Comparison of ENCODE assay signal across 8 mouse cellular contexts in genomic region chr7:35317729-35318609, GRCm38 (mm10). TPM values are rescaled to one million over a fixed set of nuclear protein-coding genes. Genes with fewer than 3 reads are reported as not detected.
DNase-seq lines count a peak whose midpoint lies in the region; ATAC-seq and TF ChIP-seq lines count a peak whose summit lies in the region.

Gpatch1 (minus strand) TSS chr7:35318440.

- TF ChIP-seq EP300 in MEL (IDR thresholded peaks at IDR 0.05; ENCODE audit: low read depth in 1 of 2, low read length in 2 of 2): 0 out of 4 replicates have a peak, but pooled peaks of 1 of the 2 experiments have one; percentile 8

- TF ChIP-seq CTCF in MEL (IDR thresholded peaks at IDR 0.05 in 2 of 3, conservative IDR thresholded peaks at IDR 0.05 in 1 of 3; ENCODE audit: control insufficient read depth in 1 of 3, insufficient read depth in 1 of 3, low read depth in 2 of 3, low read length in 3 of 3, poor library complexity in 1 of 3, severe bottlenecking in 1 of 3): no peak
- TF ChIP-seq CTCF in cerebellum, adult 2 months (IDR thresholded peaks at IDR 0.05; ENCODE audit: borderline replicate concordance, insufficient read depth, low read depth, low read length): no peak
- TF ChIP-seq CTCF in forebrain, postnatal 0 days (IDR thresholded peaks at IDR 0.05; ENCODE audit: low read depth): 0 out of 2 replicates have a peak, but pooled peaks have one; percentile 9
- TF ChIP-seq CTCF in lung, embryonic 14.5 days (IDR thresholded peaks at IDR 0.05; ENCODE audit: low read depth): no peak

- DNase-seq in MEL (ENCODE audit: low read depth, low spot score): peak; percentile 89
- peak; percentile 92 to 97 for DNase-seq in cerebellum, adult 2 months
- DNase-seq in forebrain, postnatal 0 days: peak; percentile 95
- peak; percentile 98 for DNase-seq in heart, postnatal 4 days
- peak; percentile 88 to 95 for DNase-seq in layer of hippocampus, adult 8-10 months (ENCODE audit: low spot score in 2 of 2)
- peak; percentile 98 for DNase-seq in lung, embryonic 14.5 days
- peak; percentile 92 for DNase-seq in testis, postnatal 14 days (ENCODE audit: low spot score)

- no peaks in the 10 kb centered on the region; a peak in 1 of 4 replicates for H3K27me3 ChIP-seq in MEL (ENCODE audit: control insufficient read depth in 1 of 2, insufficient read depth in 2 of 2, low read length in 2 of 2)
- H3K27me3 ChIP-seq in cerebellum, adult 2 months (ENCODE audit: control insufficient read depth, insufficient read depth, low read length): no peaks in the 10 kb centered on the region
- H3K27me3 ChIP-seq in forebrain, postnatal 0 days (ENCODE audit: insufficient read depth, low read length): no peaks in the 10 kb centered on the region
- H3K27me3 ChIP-seq in lung, embryonic 14.5 days (ENCODE audit: insufficient read depth, low read length): no peaks in the 10 kb centered on the region

- peak; percentile 89 for ATAC-seq in forebrain, postnatal 0 days
- ATAC-seq in lung, embryonic 14.5 days (ENCODE audit: insufficient read depth): peak; percentile 90; the same call in 1 of the 2 replicates
- peak; percentile 87 for ATAC-seq in neutrophil, adult 5-6 weeks (ENCODE audit: extremely low read depth, insufficient number of reproducible peaks, low FRiP score, poor library complexity, severe bottlenecking)

- H3K36me3 ChIP-seq in MEL (ENCODE audit: control insufficient read depth in 1 of 2, insufficient read depth in 2 of 2, low read length in 2 of 2): peaks cover 0 to 3% of the 10 kb centered on the region in 2 experiments; a peak in 1 of 4 replicates
- peaks cover under 1% of the 10 kb centered on the region; the same call in 1 of the 2 replicates for H3K36me3 ChIP-seq in forebrain, postnatal 0 days (ENCODE audit: insufficient read depth)
- no peaks in the 10 kb centered on the region for H3K36me3 ChIP-seq in lung, embryonic 14.5 days (ENCODE audit: insufficient read depth)

- no peak within 1 kb of the TSS for H3K27ac ChIP-seq in MEL (ENCODE audit: control insufficient read depth, low read depth, low read length)
- peak within 1 kb of the TSS; percentile 33; the same call in 1 of the 2 replicates for H3K27ac ChIP-seq in cerebellum, adult 2 months (ENCODE audit: insufficient read depth, low read length)
- peak within 1 kb of the TSS; percentile 79 for H3K27ac ChIP-seq in forebrain, postnatal 0 days (ENCODE audit: low read depth, low read length)
- H3K27ac ChIP-seq in lung, embryonic 14.5 days (ENCODE audit: low read depth): no peak within 1 kb of the TSS

- peak; percentile 65 to 77; a peak in 3 of 4 replicates for TF ChIP-seq POLR2A in MEL (IDR thresholded peaks at IDR 0.05; ENCODE audit: control insufficient read depth in 1 of 2, insufficient read depth in 1 of 2, low read depth in 1 of 2, low read length in 2 of 2, poor library complexity in 1 of 2)
- peak; percentile 74 for TF ChIP-seq POLR2A in cerebellum, adult 2 months (IDR thresholded peaks at IDR 0.05; ENCODE audit: borderline replicate concordance, insufficient read depth, low read length)

- H3K79me2 ChIP-seq in MEL (ENCODE audit: control insufficient read depth, insufficient read depth, low read length, poor library complexity): peaks cover 3% of the 10 kb centered on the region; the same call in 1 of the 2 replicates

- H3K4me2 ChIP-seq in forebrain, postnatal 0 days (ENCODE audit: low read depth): peak within 1 kb of the TSS; percentile 69
- peak within 1 kb of the TSS; percentile 66 for H3K4me2 ChIP-seq in lung, embryonic 14.5 days

- 1% methylated on average over 39 of the region's 39 CpGs for WGBS in cerebellum, adult 2 months
- 2% methylated on average over 39 of the region's 39 CpGs for WGBS in forebrain, postnatal 0 days
- under 1% methylated on average over 39 of the region's 39 CpGs for WGBS in lung, embryonic 14.5 days

- no peak for TF ChIP-seq RAD21 in MEL (IDR thresholded peaks at IDR 0.05; ENCODE audit: low read depth, low read length)

- H3K9me3 ChIP-seq in MEL (replicated peaks; ENCODE audit: insufficient read depth, low read length): no peaks in the 10 kb centered on the region
- H3K9me3 ChIP-seq in forebrain, postnatal 0 days (ENCODE audit: low read length): no peaks in the 10 kb centered on the region
- no peaks in the 10 kb centered on the region for H3K9me3 ChIP-seq in lung, embryonic 14.5 days (ENCODE audit: low read depth, low read length)

- H3K4me1 ChIP-seq in MEL (ENCODE audit: control insufficient read depth in 1 of 2, insufficient read depth in 2 of 2, low read length in 2 of 2): peaks cover 0 to 9% of the 10 kb centered on the region in 2 experiments; a peak in 2 of 4 replicates
- H3K4me1 ChIP-seq in cerebellum, adult 2 months (ENCODE audit: control insufficient read depth, insufficient read depth, low read length): no peaks in the 10 kb centered on the region
- peaks cover 9% of the 10 kb centered on the region for H3K4me1 ChIP-seq in forebrain, postnatal 0 days (ENCODE audit: insufficient read depth)
- no peaks in the 10 kb centered on the region for H3K4me1 ChIP-seq in lung, embryonic 14.5 days (ENCODE audit: insufficient read depth)

- peak within 1 kb of the TSS; percentile 89 to 96 for H3K4me3 ChIP-seq in MEL (ENCODE audit: control insufficient read depth in 1 of 2, insufficient read depth in 1 of 2, low read depth in 2 of 2, low read length in 2 of 2)
- H3K4me3 ChIP-seq in cerebellum, adult 2 months (replicated peaks; ENCODE audit: insufficient read depth, low read depth, low read length): peak within 1 kb of the TSS; percentile 76
- peak within 1 kb of the TSS; percentile 65 for H3K4me3 ChIP-seq in forebrain, postnatal 0 days (ENCODE audit: low read depth, low read length)
- peak within 1 kb of the TSS; percentile 80 for H3K4me3 ChIP-seq in lung, embryonic 14.5 days (ENCODE audit: low read depth, low read length)

- H3K9ac ChIP-seq in MEL (ENCODE audit: control insufficient read depth, low read depth, low read length, poor library complexity, severe bottlenecking): peak within 1 kb of the TSS; percentile 85
- H3K9ac ChIP-seq in forebrain, postnatal 0 days: peak within 1 kb of the TSS; percentile 79
- peak within 1 kb of the TSS; percentile 76 for H3K9ac ChIP-seq in lung, embryonic 14.5 days

TF ChIP-seq in MEL, 35 proteins besides CTCF, POLR2A, EP300 and RAD21 (continues in another document):
- TF ChIP-seq TAL1 (IDR thresholded peaks at IDR 0.05; ENCODE audit: low read length): no peak
- no peak for TF ChIP-seq POLR2AphosphoS2 (IDR thresholded peaks at IDR 0.05; ENCODE audit: low read length)
- peak; percentile 82 for TF ChIP-seq MXI1 (IDR thresholded peaks at IDR 0.05; ENCODE audit: low read depth, low read length)
- TF ChIP-seq ZNF384 (IDR thresholded peaks at IDR 0.05; ENCODE audit: low read depth, low read length): peak; percentile 22; the same call in 1 of the 2 replicates
- TF ChIP-seq MYC (IDR thresholded peaks at IDR 0.05; ENCODE audit: low read depth, low read length): 0 out of 2 replicates have a peak, but pooled peaks have one; percentile 33
- no peak for TF ChIP-seq CHD2 (IDR thresholded peaks at IDR 0.05; ENCODE audit: low read length)
- TF ChIP-seq ELF1 (IDR thresholded peaks at IDR 0.05; ENCODE audit: low read depth, low read length): peak; percentile 97
- TF ChIP-seq ZKSCAN1 (IDR thresholded peaks at IDR 0.05; ENCODE audit: low read depth, low read length): no peak
- 0 out of 2 replicates have a peak, but pooled peaks have one; percentile 46 for TF ChIP-seq ZMIZ1 (IDR thresholded peaks at IDR 0.05; ENCODE audit: low read depth, low read length)
- no peak for TF ChIP-seq CHD1 (IDR thresholded peaks at IDR 0.05; ENCODE audit: low read depth, low read length)
- no peak for TF ChIP-seq JUND (IDR thresholded peaks at IDR 0.05; ENCODE audit: low read depth, low read length)
- no peak for TF ChIP-seq SMC3 (IDR thresholded peaks at IDR 0.05; ENCODE audit: low read depth, low read length)
- TF ChIP-seq NELFE (IDR thresholded peaks at IDR 0.05; ENCODE audit: low read depth, low read length): peak; percentile 62
- TF ChIP-seq KAT2A (conservative IDR thresholded peaks at IDR 0.05; ENCODE audit: low read depth, low read length): no peak; the same call in 1 of the 2 replicates
- TF ChIP-seq E2F4 (IDR thresholded peaks at IDR 0.05; ENCODE audit: borderline replicate concordance, low read depth, low read length): no peak
- TF ChIP-seq ZC3H11A (IDR thresholded peaks at IDR 0.05; ENCODE audit: low read depth, low read length): no peak
- TF ChIP-seq GATA1 (IDR thresholded peaks at IDR 0.05; ENCODE audit: low read depth, low read length): no peak
- 0 out of 2 replicates have a peak, but pooled peaks have one; percentile 17 for TF ChIP-seq ETS1 (IDR thresholded peaks at IDR 0.05; ENCODE audit: low read depth, low read length)
- TF ChIP-seq MAZ (IDR thresholded peaks at IDR 0.05; ENCODE audit: low read depth, low read length): peak; percentile 42; the same call in 1 of the 2 replicates
- no peak for TF ChIP-seq MYB (IDR thresholded peaks at IDR 0.05; ENCODE audit: low read depth, low read length)
- no peak for TF ChIP-seq UBTF (IDR thresholded peaks at IDR 0.05; ENCODE audit: borderline replicate concordance, insufficient read depth, low read depth, low read length)
- TF ChIP-seq GABPA (IDR thresholded peaks at IDR 0.05; ENCODE audit: low read depth, low read length): no peak
- 0 out of 2 replicates have a peak, but pooled peaks have one; percentile 32 for TF ChIP-seq RCOR1 (IDR thresholded peaks at IDR 0.05; ENCODE audit: low read depth, low read length)
- no peak for TF ChIP-seq BHLHE40 (IDR thresholded peaks at IDR 0.05; ENCODE audit: borderline replicate concordance, low read depth, low read length)
- TF ChIP-seq HCFC1 (IDR thresholded peaks at IDR 0.05; ENCODE audit: low read depth, low read length): peak; percentile 88
- no peak for TF ChIP-seq USF1 (IDR thresholded peaks at IDR 0.05; ENCODE audit: low read depth, low read length)
- TF ChIP-seq MEF2A (IDR thresholded peaks at IDR 0.05; ENCODE audit: extremely low read depth, insufficient replicate concordance, low read depth, low read length, poor library complexity, severe bottlenecking): no peak

RNA-seq across cellular contexts. Expression of gene Gpatch1, which starts in this region (rescaled TPM):
- total RNA-seq in MEL (2012; rRNA removed): 7.9 and 8.5 TPM in 2 replicates
- 10 to 100 TPM in 1 of 2 experiments, not detected in 1; 13.4 TPM for polyA plus RNA-seq in MEL (2012; ENCODE audit: insufficient read depth in 1 of 2, insufficient read length in 2 of 2, low read depth in 1 of 2, low replicate concordance in 2 of 2, missing spikeins in 1 of 2)
- 19.6 and 20.2 TPM in 2 replicates for polyA plus RNA-seq in cerebellum, adult 2 months (2012; rRNA removed)
- 14.6 and 15.3 TPM in 2 replicates for total RNA-seq in forebrain, postnatal 0 days (2014; rRNA removed)
- 16.2 and 21.9 TPM in 2 replicates for polyA plus RNA-seq in forebrain, postnatal 0 days (2015; fragmentation: Nextera tagmentation; extraction: Ambion mirVana)
- 10 to 100 TPM; 11.4 to 12.7 TPM for total RNA-seq in heart, postnatal 4 days (2021)
- 10 to 100 TPM; 25.3 to 30.4 (median 26.5) TPM for total RNA-seq in layer of hippocampus, adult 8-10 months (2022)
- polyA plus RNA-seq in lung, embryonic 14.5 days (2014; fragmentation: Nextera tagmentation; extraction: Ambion mirVana): 15.9 and 16.1 TPM in 2 replicates
- total RNA-seq in neutrophil, adult 5-6 weeks (2017): 14.1 and 14.9 TPM in 2 replicates

Comparison
In these comparisons a context has a peak if more than half of its experiments do, and no peak if none do; other contexts are left out.
1. H3K27ac ChIP-seq: peak in cerebellum, adult 2 months (single experiment) and forebrain, postnatal 0 days (single experiment); none in MEL (single experiment) and lung, embryonic 14.5 days (single experiment).
2. Peak in every context shown above with its lines, with median percentiles within 50 percentile points of each other: DNase-seq, H3K4me3 ChIP-seq, H3K9ac ChIP-seq and ATAC-seq.